Mouse (Mus musculus): ENCODE measurements at regions not wholly inside any gene's neighbourhood (a gene's known extent, or its start where the extent isn't known, plus 50 kb on each side); places are given as distances from the start of the nearest gene placed in this dataset.

- Histone ChIP-seq H3K4me3 (ENCODE audit: low read length) (no peak overlapping the region), H3K4me1 (ENCODE audit: insufficient read depth, low read length) (peaks cover 11% of the 10 kb centered on the region; the same call in 1 of the 2 replicates), H3K27ac (ENCODE audit: low read length) (no peak overlapping the region), H3K36me3 (ENCODE audit: insufficient read depth, low read length) (no peaks in the 10 kb centered on the region), H3K27me3 (ENCODE audit: insufficient read depth, low read length) (no peaks in the 10 kb centered on the region), H3K9ac (replicated peaks; ENCODE audit: low read length) (no peak overlapping the region), H3K4me2 (replicated peaks; ENCODE audit: low read depth, low read length) (no peak overlapping the region), H3K9me3 (ENCODE audit: low read length) (no peaks in the 10 kb centered on the region)
- WGBS, result 88% methylated on average over 4 of the region's 4 CpGs
- no peak for ATAC-seq (ENCODE audit: low FRiP score, low TSS enrichment)
Measured at GRCm38 (mm10) chr11:8067330-8067729, 597.0 kb downstream of the Tns3 start.

GRCm38 (mm10) chr11:8065811-8066210 is 598.5 kb downstream of the Tns3 start:
- Histone ChIP-seq H3K36me3 (ENCODE audit: insufficient read depth, low read length) (no peaks in the 10 kb centered on the region), H3K9me3 (ENCODE audit: low read length) (no peaks in the 10 kb centered on the region), H3K9ac (replicated peaks; ENCODE audit: low read length) (no peak overlapping the region), H3K4me2 (replicated peaks; ENCODE audit: low read depth, low read length) (no peak overlapping the region), H3K4me1 (ENCODE audit: insufficient read depth, low read length) (peaks cover 11% of the 10 kb centered on the region; the same call in 1 of the 2 replicates), H3K27me3 (ENCODE audit: insufficient read depth, low read length) (no peaks in the 10 kb centered on the region), H3K27ac (ENCODE audit: low read length) (no peak overlapping the region), H3K4me3 (ENCODE audit: low read length) (no peak overlapping the region)
- 91% methylated on average over 5 of the region's 5 CpGs for WGBS
- no peak for ATAC-seq (ENCODE audit: low FRiP score, low TSS enrichment)

GRCm38 (mm10) chr11:8065086-8065485 is 599.2 kb downstream of the Tns3 start:
- Histone ChIP-seq H3K9ac (replicated peaks; ENCODE audit: low read length) (no peak overlapping the region), H3K4me1 (ENCODE audit: insufficient read depth, low read length) (peaks cover 11% of the 10 kb centered on the region; the same call in 1 of the 2 replicates), H3K27ac (ENCODE audit: low read length) (no peak overlapping the region), H3K4me2 (replicated peaks; ENCODE audit: low read depth, low read length) (no peak overlapping the region), H3K27me3 (ENCODE audit: insufficient read depth, low read length) (no peaks in the 10 kb centered on the region), H3K4me3 (ENCODE audit: low read length) (no peak overlapping the region), H3K36me3 (ENCODE audit: insufficient read depth, low read length) (no peaks in the 10 kb centered on the region), H3K9me3 (ENCODE audit: low read length) (no peaks in the 10 kb centered on the region)
- ATAC-seq (ENCODE audit: low FRiP score, low TSS enrichment), result no peak
- 93% methylated on average over 1 of the region's 1 CpGs for WGBS

GRCm38 (mm10) chr11:8061989-8062388 is 602.3 kb downstream of the Tns3 start:
- 56% methylated on average over 3 of the region's 3 CpGs for WGBS
- peak overlapping the region; percentile 64 for H3K27ac ChIP-seq (ENCODE audit: low read length)
- H3K4me2 ChIP-seq (replicated peaks; ENCODE audit: low read depth, low read length), result no peak overlapping the region
- H3K36me3 ChIP-seq (ENCODE audit: insufficient read depth, low read length), result no peaks in the 10 kb centered on the region
- no peak overlapping the region for H3K4me3 ChIP-seq (ENCODE audit: low read length)
- H3K9ac ChIP-seq (replicated peaks; ENCODE audit: low read length), result no peak overlapping the region
- no peaks in the 10 kb centered on the region for H3K4me1 ChIP-seq (ENCODE audit: insufficient read depth, low read length)
- H3K27me3 ChIP-seq (ENCODE audit: insufficient read depth, low read length), result no peaks in the 10 kb centered on the region
- peak; percentile 19; the same call in 1 of the 2 replicates for ATAC-seq (ENCODE audit: low FRiP score, low TSS enrichment)
- H3K9me3 ChIP-seq (ENCODE audit: low read length), result no peaks in the 10 kb centered on the region

GRCm38 (mm10) chr11:8061573-8061972 is 602.8 kb downstream of the Tns3 start:
- Histone ChIP-seq H3K4me3 (ENCODE audit: low read length) (no peak overlapping the region), H3K9me3 (ENCODE audit: low read length) (no peaks in the 10 kb centered on the region), H3K9ac (replicated peaks; ENCODE audit: low read length) (no peak overlapping the region), H3K4me1 (ENCODE audit: insufficient read depth, low read length) (no peaks in the 10 kb centered on the region), H3K27me3 (ENCODE audit: insufficient read depth, low read length) (no peaks in the 10 kb centered on the region), H3K36me3 (ENCODE audit: insufficient read depth, low read length) (no peaks in the 10 kb centered on the region), H3K27ac (ENCODE audit: low read length) (no peak overlapping the region), H3K4me2 (replicated peaks; ENCODE audit: low read depth, low read length) (no peak overlapping the region)
- 38% methylated on average over 3 of the region's 3 CpGs for WGBS
- ATAC-seq (ENCODE audit: low FRiP score, low TSS enrichment), result peak; percentile 59; the same call in 1 of the 2 replicates

- Histone ChIP-seq H3K9ac (replicated peaks; ENCODE audit: low read length) (no peak overlapping the region), H3K27ac (ENCODE audit: low read length) (no peak overlapping the region), H3K4me3 (ENCODE audit: low read length) (no peak overlapping the region), H3K4me1 (ENCODE audit: insufficient read depth, low read length) (no peaks in the 10 kb centered on the region), H3K9me3 (ENCODE audit: low read length) (no peaks in the 10 kb centered on the region), H3K36me3 (ENCODE audit: insufficient read depth, low read length) (no peaks in the 10 kb centered on the region), H3K4me2 (replicated peaks; ENCODE audit: low read depth, low read length) (no peak overlapping the region), H3K27me3 (ENCODE audit: insufficient read depth, low read length) (no peaks in the 10 kb centered on the region)
- no peak for ATAC-seq (ENCODE audit: low FRiP score, low TSS enrichment)
- WGBS, result 44% methylated on average over 4 of the region's 4 CpGs
Measured at GRCm38 (mm10) chr11:8051499-8051898, 612.8 kb downstream of the Tns3 start.

- Histone ChIP-seq H3K4me1 (ENCODE audit: insufficient read depth, low read length) (no peaks in the 10 kb centered on the region), H3K9ac (replicated peaks; ENCODE audit: low read length) (no peak overlapping the region), H3K4me3 (ENCODE audit: low read length) (no peak overlapping the region), H3K27me3 (ENCODE audit: insufficient read depth, low read length) (no peaks in the 10 kb centered on the region), H3K9me3 (ENCODE audit: low read length) (no peaks in the 10 kb centered on the region), H3K27ac (ENCODE audit: low read length) (no peak overlapping the region), H3K36me3 (ENCODE audit: insufficient read depth, low read length) (no peaks in the 10 kb centered on the region), H3K4me2 (replicated peaks; ENCODE audit: low read depth, low read length) (no peak overlapping the region)
- no peak for ATAC-seq (ENCODE audit: low FRiP score, low TSS enrichment)
- WGBS, result 69% methylated on average over 3 of the region's 3 CpGs
Measured at GRCm38 (mm10) chr11:8045086-8045485, 619.2 kb downstream of the Tns3 start.

GRCm38 (mm10) chr11:8030119-8030518 is 634.2 kb downstream of the Tns3 start:
- Histone ChIP-seq H3K4me1 (ENCODE audit: insufficient read depth, low read length) (no peaks in the 10 kb centered on the region), H3K27me3 (ENCODE audit: insufficient read depth, low read length) (no peaks in the 10 kb centered on the region), H3K9me3 (ENCODE audit: low read length) (no peaks in the 10 kb centered on the region), H3K27ac (ENCODE audit: low read length) (no peak overlapping the region), H3K4me3 (ENCODE audit: low read length) (no peak overlapping the region), H3K4me2 (replicated peaks; ENCODE audit: low read depth, low read length) (no peak overlapping the region), H3K36me3 (ENCODE audit: insufficient read depth, low read length) (no peaks in the 10 kb centered on the region), H3K9ac (replicated peaks; ENCODE audit: low read length) (no peak overlapping the region)
- WGBS, result 81% methylated on average over 2 of the region's 2 CpGs
- ATAC-seq (ENCODE audit: low FRiP score, low TSS enrichment), result no peak

- Histone ChIP-seq H3K9me3 (ENCODE audit: low read length) (0 out of 2 replicates have a peak, but pooled peaks cover 2% of the 10 kb centered on the region), H3K27ac (ENCODE audit: low read length) (no peak overlapping the region), H3K9ac (replicated peaks; ENCODE audit: low read length) (no peak overlapping the region), H3K36me3 (ENCODE audit: insufficient read depth, low read length) (no peaks in the 10 kb centered on the region), H3K4me2 (replicated peaks; ENCODE audit: low read depth, low read length) (no peak overlapping the region), H3K4me1 (ENCODE audit: insufficient read depth, low read length) (no peaks in the 10 kb centered on the region), H3K4me3 (ENCODE audit: low read length) (no peak overlapping the region), H3K27me3 (ENCODE audit: insufficient read depth, low read length) (no peaks in the 10 kb centered on the region)
- 73% methylated on average over 1 of the region's 1 CpGs for WGBS
- ATAC-seq (ENCODE audit: low FRiP score, low TSS enrichment), result no peak
Measured at GRCm38 (mm10) chr11:8007801-8008200, 656.5 kb downstream of the Tns3 start.

GRCm38 (mm10) chr11:7981031-7981430 is 683.3 kb downstream of the Tns3 start:
- Histone ChIP-seq H3K27me3 (ENCODE audit: insufficient read depth, low read length) (no peaks in the 10 kb centered on the region), H3K9me3 (ENCODE audit: low read length) (peaks cover 4% of the 10 kb centered on the region), H3K9ac (replicated peaks; ENCODE audit: low read length) (no peak overlapping the region), H3K36me3 (ENCODE audit: insufficient read depth, low read length) (no peaks in the 10 kb centered on the region), H3K4me3 (ENCODE audit: low read length) (no peak overlapping the region), H3K27ac (ENCODE audit: low read length) (no peak overlapping the region), H3K4me2 (replicated peaks; ENCODE audit: low read depth, low read length) (no peak overlapping the region), H3K4me1 (ENCODE audit: insufficient read depth, low read length) (no peaks in the 10 kb centered on the region)
- ATAC-seq (ENCODE audit: low FRiP score, low TSS enrichment), result no peak

Data from kidney, embryonic 16.5 days (tissue).